Mouse (Mus musculus) layer of hippocampus, postnatal 25 days (tissue): ENCODE measurements around the gene Plcg2. TPM values are rescaled to one million over a fixed set of nuclear protein-coding genes. Genes with fewer than 3 reads are reported as not detected.

Source experiments
- DNase-seq, 2 experiments: peaks; one replicate each; pipeline ENCODE4 v3.0.0; 2022; ENCODE audit warnings: mixed read lengths in 2 of 2, low spot score in 1 of 2; ENCODE audit errors: extremely low spot score in 1 of 2
- total RNA-seq, 2 experiments: library from RNA; stranded (reverse); gene quantifications; 2 replicates each; pipeline ENCODE4 v1.2.3; 2021

Plcg2 gene
- total RNA-seq, 2 experiments from 2014 or later = 3.8 to 4.0 TPM

- DNase-seq = no peak
These were observed 44.9 kb downstream of the Plcg2 start for GRCm38 (mm10) chr8:117542951-117543350.

GRCm38 (mm10) chr8:117543789-117544188, 45.7 kb downstream of the Plcg2 start:
- no peak for DNase-seq

GRCm38 (mm10) chr8:117545043-117545442, 47.0 kb downstream of the Plcg2 start:
- DNase-seq = no peak

GRCm38 (mm10) chr8:117546386-117546785, 48.3 kb downstream of the Plcg2 start:
- no peak for DNase-seq

- DNase-seq = no peak
These were observed 49.9 kb downstream of the Plcg2 start for GRCm38 (mm10) chr8:117547945-117548344.

- no peak for DNase-seq
These were observed 50.4 kb downstream of the Plcg2 start for GRCm38 (mm10) chr8:117548453-117548852.

- no peak for DNase-seq
These were observed 52.4 kb downstream of the Plcg2 start for GRCm38 (mm10) chr8:117550529-117550928.

GRCm38 (mm10) chr8:117561014-117561413, 62.9 kb downstream of the Plcg2 start:
- DNase-seq = no peak

GRCm38 (mm10) chr8:117561735-117562361, 63.8 kb downstream of the Plcg2 start:
- no peak for DNase-seq

GRCm38 (mm10) chr8:117562445-117563014, 64.4 kb downstream of the Plcg2 start:
- DNase-seq = no peak

- peak; percentile 56 to 89 for DNase-seq
These were observed 71.3 kb downstream of the Plcg2 start for GRCm38 (mm10) chr8:117569409-117569808.

GRCm38 (mm10) chr8:117576291-117576785, 78.2 kb downstream of the Plcg2 start:
- no peak for DNase-seq

- DNase-seq = no peak
These were observed 79.0 kb downstream of the Plcg2 start for GRCm38 (mm10) chr8:117577059-117577458.

GRCm38 (mm10) chr8:117577883-117578282, 79.8 kb downstream of the Plcg2 start:
- DNase-seq = peak in 1 of 2 experiments; percentile 7

GRCm38 (mm10) chr8:117578856-117579255, 80.8 kb downstream of the Plcg2 start:
- DNase-seq = no peak

GRCm38 (mm10) chr8:117593862-117594261, 95.8 kb downstream of the Plcg2 start:
- DNase-seq = no peak

GRCm38 (mm10) chr8:117595001-117595400, 96.9 kb downstream of the Plcg2 start:
- DNase-seq = no peak

- DNase-seq = no peak
These were observed 98.7 kb downstream of the Plcg2 start for GRCm38 (mm10) chr8:117596777-117597176.

GRCm38 (mm10) chr8:117600839-117601238, 102.7 kb downstream of the Plcg2 start:
- DNase-seq = peak; percentile 17 to 60

GRCm38 (mm10) chr8:117604101-117604500, 106.0 kb downstream of the Plcg2 start:
- DNase-seq = no peak

- no peak for DNase-seq
These were observed 106.6 kb downstream of the Plcg2 start for GRCm38 (mm10) chr8:117604671-117605070.

GRCm38 (mm10) chr8:117605201-117605600, 107.1 kb downstream of the Plcg2 start:
- no peak for DNase-seq
